In the genomic region with DNA sequence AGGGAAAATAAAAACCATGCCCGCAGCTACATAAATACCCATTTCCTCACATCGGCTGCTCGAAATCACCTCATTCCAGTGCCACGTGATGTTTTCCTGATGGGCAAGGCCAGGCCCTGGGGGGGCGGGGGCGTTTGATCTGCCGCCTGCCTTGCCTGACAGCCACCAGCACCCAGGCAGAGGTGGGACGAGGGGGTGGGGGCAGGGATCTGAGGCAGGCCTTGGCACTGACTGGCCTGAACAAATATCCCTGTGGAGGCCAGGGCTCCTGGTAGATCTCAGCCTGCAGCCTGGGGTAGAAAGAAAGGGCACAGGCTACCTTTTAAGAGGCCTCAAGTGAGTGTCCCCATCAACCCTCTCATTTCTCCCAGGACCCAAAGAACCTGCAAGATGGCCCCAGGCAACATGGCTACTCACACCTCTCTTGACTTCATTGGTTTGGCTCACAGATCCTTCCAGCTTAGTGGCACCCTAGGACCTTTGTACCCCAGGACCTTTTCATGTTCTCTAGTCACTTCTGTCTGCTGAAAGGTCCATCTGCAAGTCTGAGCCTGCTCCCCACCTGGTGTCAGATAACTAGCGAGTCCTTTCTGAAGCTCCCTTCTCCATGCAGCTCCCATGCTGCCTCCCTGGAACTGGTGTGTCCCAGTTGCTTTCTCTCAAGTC, we compare ENCODE assay signal across 13 mouse cellular contexts.
A peak's percentile ranks its signal among the peaks of the same experiment; 100 is the strongest.
DNase-seq lines count a peak whose midpoint lies in the region; ATAC-seq and TF ChIP-seq lines count a peak whose summit lies in the region.
"Had no signal": no experiment of that assay in that cellular context is flagged by ENCODE, and none has a peak within 500 bp of the region (broad histone marks: within the 10 kb centered on the region; RNA-seq: fewer than 3 reads in every experiment).

No protein-coding gene starts in this region.

- no peak for TF ChIP-seq CTCF in liver, postnatal 0 days (IDR thresholded peaks at IDR 0.05; ENCODE audit: low read depth)

- no peak overlapping the region for H3K27ac ChIP-seq in heart, embryonic 10.5 days
- no peak overlapping the region for H3K27ac ChIP-seq in liver, postnatal 0 days (ENCODE audit: low read depth)
- no peak overlapping the region for H3K27ac ChIP-seq in liver, embryonic 11.5 days (ENCODE audit: low read depth, low read length)
- H3K27ac ChIP-seq in embryonic facial prominence, embryonic 13.5 days, result peak overlapping the region; percentile 87
- H3K27ac ChIP-seq in limb, embryonic 14.5 days (replicated peaks; ENCODE audit: low read depth, low read length), result peak overlapping the region; percentile 63; the same call in 1 of the 2 replicates
- no peak overlapping the region for H3K27ac ChIP-seq in midbrain, embryonic 14.5 days (replicated peaks; ENCODE audit: low read depth, low read length)
- H3K27ac ChIP-seq: kidney, postnatal 0 days had no signal

- H3K36me3 ChIP-seq in heart, embryonic 10.5 days, result no peaks in the 10 kb centered on the region
- H3K36me3 ChIP-seq in liver, postnatal 0 days (replicated peaks; ENCODE audit: insufficient read depth, low read length), result no peaks in the 10 kb centered on the region
- no peaks in the 10 kb centered on the region for H3K36me3 ChIP-seq in liver, embryonic 11.5 days (ENCODE audit: control insufficient read depth, insufficient read depth, low read length)
- H3K36me3 ChIP-seq in embryonic facial prominence, embryonic 13.5 days, result no peaks in the 10 kb centered on the region
- no peaks in the 10 kb centered on the region for H3K36me3 ChIP-seq in limb, embryonic 14.5 days (ENCODE audit: control insufficient read depth, insufficient read depth, low read length)
- no peaks in the 10 kb centered on the region for H3K36me3 ChIP-seq in midbrain, embryonic 14.5 days (ENCODE audit: control insufficient read depth, insufficient read depth, low read length)

- H3K27me3 ChIP-seq in heart, embryonic 10.5 days (ENCODE audit: insufficient read depth, poor library complexity, severe bottlenecking), result peaks cover 26% of the 10 kb centered on the region
- H3K27me3 ChIP-seq in liver, postnatal 0 days (ENCODE audit: insufficient read depth, low read length), result no peaks in the 10 kb centered on the region
- H3K27me3 ChIP-seq in liver, embryonic 11.5 days (replicated peaks; ENCODE audit: control insufficient read depth, insufficient read depth, low read length), result peaks cover 5% of the 10 kb centered on the region
- peaks cover 40% of the 10 kb centered on the region for H3K27me3 ChIP-seq in embryonic facial prominence, embryonic 13.5 days
- no peaks in the 10 kb centered on the region for H3K27me3 ChIP-seq in limb, embryonic 14.5 days (ENCODE audit: control insufficient read depth, insufficient read depth, low read length)
- no peaks in the 10 kb centered on the region for H3K27me3 ChIP-seq in midbrain, embryonic 14.5 days (ENCODE audit: control insufficient read depth, insufficient read depth, low read length)

- TF ChIP-seq POLR2A in limb, embryonic 14.5 days (IDR thresholded peaks at IDR 0.05; ENCODE audit: borderline replicate concordance, extremely low read depth, insufficient read depth, insufficient read length), result no peak

- ATAC-seq in liver, postnatal 0 days, result no peak
- no peak for ATAC-seq in liver, embryonic 11.5 days (replicated peaks; ENCODE audit: low FRiP score)
- ATAC-seq in embryonic facial prominence, embryonic 13.5 days (ENCODE audit: insufficient number of reproducible peaks, insufficient read depth, low FRiP score, low TSS enrichment, low read depth), result no peak
- no peak for ATAC-seq in limb, embryonic 14.5 days (ENCODE audit: low FRiP score, low read depth)
- ATAC-seq in midbrain, embryonic 14.5 days (ENCODE audit: low FRiP score, low TSS enrichment), result no peak
- ATAC-seq: CD4-positive, CD25-positive, alpha-beta regulatory T cell, adult 4 months had no signal

- H3K4me1 ChIP-seq in heart, embryonic 10.5 days, result peaks cover 16% of the 10 kb centered on the region
- H3K4me1 ChIP-seq in liver, postnatal 0 days (ENCODE audit: insufficient read depth), result peaks cover 3% of the 10 kb centered on the region; the same call in 1 of the 2 replicates
- no peaks in the 10 kb centered on the region for H3K4me1 ChIP-seq in liver, embryonic 11.5 days (replicated peaks; ENCODE audit: control insufficient read depth, insufficient read depth, low read length)
- peaks cover 37% of the 10 kb centered on the region for H3K4me1 ChIP-seq in embryonic facial prominence, embryonic 13.5 days
- peaks cover 26% of the 10 kb centered on the region for H3K4me1 ChIP-seq in limb, embryonic 14.5 days (ENCODE audit: control insufficient read depth, insufficient read depth, low read length)
- H3K4me1 ChIP-seq in midbrain, embryonic 14.5 days (ENCODE audit: control insufficient read depth, insufficient read depth, low read length), result peaks cover 17% of the 10 kb centered on the region

- peak; percentile 72 for DNase-seq in heart, embryonic 10.5 days (ENCODE audit: low spot score)
- no peak for DNase-seq in heart, adult 18-20 months
- peak; percentile 34 for DNase-seq in liver, postnatal 0 days
- DNase-seq in liver, embryonic 11.5 days (ENCODE audit: low spot score), result no peak
- DNase-seq in limb, embryonic 14.5 days (ENCODE audit: low spot score), result no peak
- DNase-seq in frontal cortex, adult 2 months (ENCODE audit: extremely low spot score in 1 of 2, low spot score in 1 of 2), result no peak
- DNase-seq in midbrain, embryonic 14.5 days, result no peak
- DNase-seq: cerebellum, postnatal 25 days; liver; thymus, postnatal 4 days had no signal

- no peak overlapping the region for H3K4me3 ChIP-seq in heart, embryonic 10.5 days
- no peak overlapping the region for H3K4me3 ChIP-seq in liver, postnatal 0 days (ENCODE audit: low read depth, low read length)
- no peak overlapping the region for H3K4me3 ChIP-seq in liver, embryonic 11.5 days (ENCODE audit: low read depth, low read length)
- no peak overlapping the region for H3K4me3 ChIP-seq in embryonic facial prominence, embryonic 13.5 days
- no peak overlapping the region for H3K4me3 ChIP-seq in limb, embryonic 14.5 days (replicated peaks; ENCODE audit: low read length)
- no peak overlapping the region for H3K4me3 ChIP-seq in midbrain, embryonic 14.5 days (replicated peaks; ENCODE audit: low read depth, low read length)

- H3K4me2 ChIP-seq in liver, postnatal 0 days (ENCODE audit: low read depth, low read length), result no peak overlapping the region
- H3K4me2 ChIP-seq in liver, embryonic 11.5 days, result no peak overlapping the region
- H3K4me2 ChIP-seq in embryonic facial prominence, embryonic 13.5 days, result peak overlapping the region; percentile 34
- peak overlapping the region; percentile 21; the same call in 1 of the 2 replicates for H3K4me2 ChIP-seq in limb, embryonic 14.5 days (replicated peaks; ENCODE audit: low read depth, low read length, severe bottlenecking)
- no peak overlapping the region for H3K4me2 ChIP-seq in midbrain, embryonic 14.5 days (ENCODE audit: low read length)

- H3K9ac ChIP-seq in liver, postnatal 0 days (replicated peaks), result no peak overlapping the region
- H3K9ac ChIP-seq in liver, embryonic 11.5 days (ENCODE audit: low read depth, low read length), result no peak overlapping the region
- no peak overlapping the region for H3K9ac ChIP-seq in embryonic facial prominence, embryonic 13.5 days
- no peak overlapping the region for H3K9ac ChIP-seq in limb, embryonic 14.5 days (ENCODE audit: low read depth, low read length, severe bottlenecking)
- H3K9ac ChIP-seq in midbrain, embryonic 14.5 days (replicated peaks; ENCODE audit: low read length), result no peak overlapping the region

- 40% methylated on average over 9 of the region's 9 CpGs for WGBS in heart, embryonic 10.5 days
- WGBS in liver, postnatal 0 days (ENCODE audit: insufficient replicate concordance), result 63% methylated on average over 9 of the region's 9 CpGs
- 47% methylated on average over 9 of the region's 9 CpGs for WGBS in liver, embryonic 11.5 days
- 18% methylated on average over 9 of the region's 9 CpGs for WGBS in embryonic facial prominence, embryonic 13.5 days
- WGBS in limb, embryonic 14.5 days, result 25% methylated on average over 9 of the region's 9 CpGs
- WGBS in midbrain, embryonic 14.5 days, result 57% methylated on average over 9 of the region's 9 CpGs

- no peak for TF ChIP-seq EP300 in liver, postnatal 0 days (IDR thresholded peaks at IDR 0.05; ENCODE audit: low read depth)

- no peaks in the 10 kb centered on the region for H3K9me3 ChIP-seq in heart, embryonic 10.5 days
- H3K9me3 ChIP-seq in liver, postnatal 0 days (ENCODE audit: low read length), result no peaks in the 10 kb centered on the region
- no peaks in the 10 kb centered on the region for H3K9me3 ChIP-seq in liver, embryonic 11.5 days (ENCODE audit: control insufficient read depth, low read length)
- H3K9me3 ChIP-seq in embryonic facial prominence, embryonic 13.5 days, result no peaks in the 10 kb centered on the region
- no peaks in the 10 kb centered on the region for H3K9me3 ChIP-seq in limb, embryonic 14.5 days (ENCODE audit: control insufficient read depth, low read length)
- no peaks in the 10 kb centered on the region for H3K9me3 ChIP-seq in midbrain, embryonic 14.5 days (ENCODE audit: control insufficient read depth, low read length)

Comparison
In these comparisons a context has a peak if more than half of its experiments do, and no peak if none do; other contexts are left out.
1. DNase-seq: peak in heart, embryonic 10.5 days (single experiment) and liver, postnatal 0 days (single experiment); none in heart, adult 18-20 months (0 of 2), liver, embryonic 11.5 days (single experiment), limb, embryonic 14.5 days (single experiment), frontal cortex, adult 2 months (0 of 2) and midbrain, embryonic 14.5 days (single experiment).
2. H3K27ac ChIP-seq: peak in embryonic facial prominence, embryonic 13.5 days (single experiment) and limb, embryonic 14.5 days (single experiment); none in heart, embryonic 10.5 days (single experiment), liver, postnatal 0 days (single experiment), liver, embryonic 11.5 days (single experiment) and midbrain, embryonic 14.5 days (single experiment).
3. H3K4me2 ChIP-seq: peak in embryonic facial prominence, embryonic 13.5 days (single experiment) and limb, embryonic 14.5 days (single experiment); none in liver, postnatal 0 days (single experiment), liver, embryonic 11.5 days (single experiment) and midbrain, embryonic 14.5 days (single experiment).